Mouse (Mus musculus): Measurements from ENCODE around the gene Impdh1.
A peak's percentile ranks its signal among the peaks of the same experiment; 100 is the strongest.
"Not testable (repeated sequence)": the region's sequence is repeated elsewhere in the genome, so short reads cannot be mapped to it uniquely, and the experiment has no call there.

Impdh1 gene

DNA sequence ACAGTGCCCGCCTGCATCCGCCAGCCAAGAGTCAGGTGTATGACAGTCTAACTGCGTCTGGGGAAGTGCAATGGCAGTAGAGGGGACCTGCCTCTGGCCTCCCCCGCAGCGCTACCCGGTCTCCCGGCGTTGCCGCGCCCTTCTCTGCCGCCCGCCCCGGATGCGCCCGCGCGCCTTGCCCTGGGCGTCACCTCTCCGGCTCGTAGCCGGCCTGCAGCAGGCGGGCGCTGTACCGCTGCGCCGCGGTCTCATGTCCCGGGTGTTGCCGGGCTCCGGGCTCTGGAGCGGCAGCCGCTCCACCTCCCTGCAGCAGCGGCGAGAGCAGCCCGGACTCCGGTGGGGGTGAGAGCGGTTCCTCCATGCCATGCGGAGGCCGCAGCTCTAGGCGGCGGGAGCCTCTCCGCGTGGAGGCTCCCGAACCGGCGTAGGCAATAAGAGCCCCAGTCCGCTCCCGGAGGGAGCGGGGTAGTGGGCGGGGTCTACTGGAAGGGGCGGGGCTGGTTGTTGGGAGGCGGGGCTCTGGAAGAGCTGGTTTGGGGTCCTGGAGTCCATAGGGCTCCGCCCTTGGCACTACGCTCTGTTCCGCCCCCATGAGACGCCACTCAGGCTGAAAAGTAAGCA lies at the start of gene Impdh1:
Impdh1 (minus strand) TSS at position 484 of the 621 bp plus-strand sequence.
- DNase-seq, result peak; percentile 92

GRCm38 (mm10) chr6:29264456-29264781 lies 48.3 kb upstream of the Impdh1 start:
- DNase-seq, result no peak

GRCm38 (mm10) chr6:29263650-29264455 lies 47.7 kb upstream of the Impdh1 start:
- no peak for DNase-seq

DNA sequence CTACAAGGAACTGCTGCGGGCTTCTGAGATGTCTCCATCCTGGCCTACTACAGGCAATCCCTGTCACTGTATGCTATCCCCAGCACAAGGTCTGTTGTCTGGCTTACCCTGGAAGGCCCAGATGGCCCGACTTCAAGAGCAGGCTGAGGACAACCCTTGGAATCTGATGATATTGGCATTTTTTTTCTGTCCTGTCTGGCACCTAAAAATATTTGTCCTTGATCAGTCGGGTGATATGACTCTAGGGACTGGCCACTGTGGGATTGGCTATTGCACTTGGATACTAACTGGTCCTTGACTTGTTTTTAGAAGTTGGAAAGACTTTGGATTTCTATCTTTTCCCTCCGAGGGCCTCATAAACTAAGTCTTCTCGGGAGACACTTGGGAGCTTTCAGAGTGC lies 45.7 kb upstream of the Impdh1 start:
- no peak for DNase-seq

GRCm38 (mm10) chr6:29259418-29259817 lies 43.3 kb upstream of the Impdh1 start:
- DNase-seq, result no peak

- no peak for DNase-seq
Measured at GRCm38 (mm10) chr6:29247072-29247471, 30.9 kb upstream of the Impdh1 start.

DNA sequence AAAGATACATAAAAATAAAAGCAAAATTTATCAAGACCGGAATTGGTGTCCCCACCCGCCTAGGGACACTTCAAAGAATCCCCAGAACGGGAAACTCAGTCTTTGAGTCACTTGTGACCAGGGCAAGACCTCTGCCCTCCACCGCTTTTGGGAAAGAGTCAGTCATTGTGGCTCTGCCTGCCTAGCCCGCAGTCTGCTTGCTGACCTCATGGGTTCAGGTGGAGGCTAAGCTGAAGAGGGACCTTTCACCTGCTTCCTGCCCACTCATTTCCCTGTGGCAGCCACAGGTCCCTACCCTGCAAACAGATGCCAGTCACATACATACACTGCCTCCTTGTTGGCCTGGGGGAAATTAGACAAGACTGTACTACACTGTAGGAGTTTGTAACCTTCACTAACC lies 30.4 kb upstream of the Impdh1 start:
- DNase-seq, result no peak

GRCm38 (mm10) chr6:29246183-29246582 lies 30.0 kb upstream of the Impdh1 start:
- DNase-seq, result no peak

DNA sequence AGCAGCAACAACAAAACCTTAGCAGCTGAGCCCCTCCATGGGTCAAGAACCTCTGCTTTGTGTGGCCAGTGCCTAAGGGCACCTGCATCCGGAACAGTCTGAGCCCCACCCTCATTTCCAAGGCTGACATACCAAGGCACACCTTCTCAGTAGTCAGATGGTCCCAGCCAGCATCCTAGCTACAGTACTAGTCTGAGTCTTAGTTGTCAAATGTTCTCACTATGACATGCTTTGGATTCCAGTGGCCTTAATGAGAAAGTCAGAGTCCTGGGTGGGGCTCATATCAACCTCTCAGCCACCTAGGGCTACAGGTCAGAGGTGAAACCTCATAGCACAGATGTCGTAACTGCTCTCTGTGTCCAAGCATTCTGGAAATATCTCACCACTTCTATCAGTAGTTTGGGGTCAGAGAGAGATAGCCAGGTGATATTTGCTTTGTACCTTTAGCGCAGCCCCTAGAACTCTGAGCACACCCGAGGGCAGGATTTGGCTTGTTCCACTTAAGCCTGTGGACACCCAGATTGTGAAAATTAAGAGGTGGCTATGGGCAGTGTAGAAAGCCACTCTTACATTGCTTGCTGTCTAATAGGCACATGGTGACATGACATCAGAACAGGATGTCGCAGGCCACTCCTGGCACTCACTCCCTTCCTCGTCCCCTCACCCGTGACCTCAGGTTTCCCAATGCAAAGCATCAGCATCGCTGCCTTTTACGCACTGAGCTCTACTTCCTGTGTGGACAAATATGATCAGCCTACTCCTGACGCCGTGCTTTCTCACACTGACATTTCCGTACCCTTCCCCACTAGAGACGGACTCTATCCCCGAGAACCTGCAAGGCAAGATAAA lies 29.3 kb upstream of the Impdh1 start:
- DNase-seq, result peak in 1 of 2 experiments; percentile 15

- no peak for DNase-seq
Measured at GRCm38 (mm10) chr6:29242265-29242664, 26.1 kb upstream of the Impdh1 start.

DNA sequence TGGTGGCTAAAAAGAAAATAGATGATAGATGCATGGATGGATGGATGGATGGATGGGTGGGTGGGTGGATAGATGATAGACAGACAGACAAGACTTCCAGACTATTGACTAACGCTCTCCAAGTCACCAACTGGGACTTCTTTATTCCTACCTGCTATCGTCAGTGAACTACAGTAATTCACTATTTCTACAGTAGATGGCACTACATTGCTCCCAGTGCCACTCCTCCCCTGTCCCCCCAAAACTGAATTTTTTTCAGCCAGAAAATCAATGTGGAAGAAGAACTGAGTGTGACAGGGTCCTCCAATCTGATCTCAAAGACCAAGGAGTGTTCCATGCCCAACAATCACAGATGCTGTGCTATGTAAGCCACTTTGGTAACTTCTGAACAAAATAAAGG lies 25.5 kb upstream of the Impdh1 start:
- DNase-seq, result no peak

- peak; percentile 55 to 59 for DNase-seq
Measured at GRCm38 (mm10) chr6:29240806-29241205, 24.6 kb upstream of the Impdh1 start.

GRCm38 (mm10) chr6:29234272-29234671 lies 18.1 kb upstream of the Impdh1 start:
- peak in 1 of 2 experiments; percentile 42 for DNase-seq

DNA sequence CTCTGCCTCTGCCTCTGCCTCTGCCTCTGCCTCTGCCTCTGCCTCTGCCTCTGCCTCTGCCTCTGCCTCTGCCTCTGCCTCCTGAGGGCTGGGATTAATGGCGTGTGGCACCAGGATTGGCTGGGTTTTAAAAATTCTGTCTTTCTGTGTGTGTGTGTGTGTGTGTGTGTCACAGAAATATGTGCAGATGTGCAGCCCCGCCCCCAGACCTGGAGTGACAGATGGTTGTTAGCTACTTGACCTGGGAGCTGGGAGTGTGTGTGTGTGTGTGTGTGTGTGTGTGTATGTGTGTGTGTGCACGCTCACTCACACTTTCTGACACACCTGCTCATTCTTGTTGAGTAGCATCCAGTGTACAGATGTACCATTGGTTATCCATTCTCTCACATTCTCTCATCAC lies 17.5 kb upstream of the Impdh1 start:
- no peak for DNase-seq

GRCm38 (mm10) chr6:29232321-29232720 lies 16.2 kb upstream of the Impdh1 start:
- no peak for DNase-seq

- no peak for DNase-seq
Measured at GRCm38 (mm10) chr6:29231799-29232198, 15.6 kb upstream of the Impdh1 start.

GRCm38 (mm10) chr6:29230386-29230785 lies 14.2 kb upstream of the Impdh1 start:
- DNase-seq, result no peak

DNA sequence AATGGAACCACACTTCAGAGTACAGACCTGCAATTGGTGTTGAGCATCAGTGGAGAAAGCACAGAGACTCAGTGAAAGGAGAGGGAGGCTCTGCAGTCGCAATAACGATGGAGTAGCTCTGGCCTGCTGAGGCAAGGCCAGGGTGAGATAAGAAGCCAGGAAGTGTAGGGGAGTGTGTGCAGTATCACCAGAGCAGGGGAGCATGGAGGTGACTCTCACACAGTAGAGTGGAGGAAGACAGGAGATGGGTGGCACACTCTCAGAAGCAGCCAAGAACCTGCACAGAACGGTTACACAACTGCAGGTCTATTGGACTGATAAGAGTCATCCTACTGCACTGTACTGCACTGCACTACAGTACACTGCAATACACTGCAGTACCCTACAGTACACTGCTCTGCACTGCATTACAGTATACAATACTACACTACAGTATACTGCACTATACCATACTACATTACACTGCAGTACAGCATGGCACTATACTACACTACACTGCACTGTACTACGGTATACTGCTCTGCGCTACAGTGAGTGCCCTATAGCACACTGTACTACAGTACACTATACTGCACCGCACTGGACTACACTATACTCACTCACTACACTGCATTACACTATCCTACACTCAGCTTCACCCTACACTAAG lies 13.2 kb upstream of the Impdh1 start:
- DNase-seq, result no peak

GRCm38 (mm10) chr6:29217717-29218116 lies 1.6 kb upstream of the Impdh1 start:
- DNase-seq, result not testable (repeated sequence)

GRCm38 (mm10) chr6:29215181-29215580 lies 983 bp downstream of the Impdh1 start:
- DNase-seq, result no peak

DNA sequence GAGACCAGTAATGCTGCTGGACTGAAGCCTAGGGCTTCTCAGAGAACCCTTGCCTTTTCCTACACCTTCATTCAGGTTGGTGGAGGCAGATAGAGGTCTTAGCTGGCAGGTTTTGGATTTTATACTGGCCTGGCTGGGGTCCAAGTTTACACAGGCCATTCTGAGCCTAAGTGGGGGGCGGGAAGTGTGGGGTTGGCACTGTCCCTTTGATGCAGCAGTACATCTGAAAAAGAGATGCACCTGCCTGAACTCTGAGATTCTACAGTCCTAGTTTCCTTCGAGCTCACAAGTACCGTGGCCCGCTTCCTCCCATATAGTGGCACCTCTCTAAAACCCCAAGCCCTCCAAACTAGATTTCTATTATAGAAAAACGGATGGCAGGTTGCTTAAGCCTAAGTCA lies 1.4 kb downstream of the Impdh1 start:
- no peak for DNase-seq

GRCm38 (mm10) chr6:29214245-29214644 lies 1.9 kb downstream of the Impdh1 start:
- DNase-seq, result peak; percentile 55 to 71

- no peak for DNase-seq
Measured at GRCm38 (mm10) chr6:29213436-29213835, 2.7 kb downstream of the Impdh1 start.
